Mouse (Mus musculus) ES-E14 (cell line): ENCODE measurements around the gene Wnk3. TPM values are rescaled to one million over a fixed set of nuclear protein-coding genes. Genes with fewer than 3 reads are reported as not detected.
"Not testable (repeated sequence)": the region's sequence is repeated elsewhere in the genome, so short reads cannot be mapped to it uniquely, and the experiment has no call there.

Source experiments
- DNase-seq: peaks from one replicate; pipeline ENCODE4 v3.0.0-alpha.2; 2013; ENCODE audit warnings: low read depth, low spot score
- H3K27ac ChIP-seq: 2 replicates; pipeline ENCODE4 v1.5.1; 2012; ENCODE audit warnings: low read depth, mild to moderate bottlenecking, low read length, moderate library complexity, mixed read lengths; ENCODE audit not compliant: poor library complexity, insufficient read depth, severe bottlenecking
- H3K36me3 ChIP-seq: 2 replicates; pipeline ENCODE4 v1.6.1; 2012; ENCODE audit warnings: mild to moderate bottlenecking, low read length, moderate library complexity, mixed read lengths; ENCODE audit not compliant: control insufficient read depth, poor library complexity, insufficient read depth, severe bottlenecking
- H3K4me1 ChIP-seq, 2 experiments: fragments of 150-350 bp in 1 of 2; sonication (generic) in 1 of 2; 2 replicates each; pipeline ENCODE4 v1.6.1; 2012; ENCODE audit warnings: low read length in 2 of 2, mild to moderate bottlenecking in 1 of 2, mixed read lengths in 1 of 2; ENCODE audit not compliant: control insufficient read depth in 2 of 2, insufficient read depth in 2 of 2, poor library complexity in 1 of 2
- H3K4me3 ChIP-seq, 2 experiments: fragments of 150-350 bp in 1 of 2; sonication (generic) in 1 of 2; 2 replicates each; pipeline ENCODE4 v1.5.1; 2012; ENCODE audit warnings: low read length in 2 of 2, low read depth in 1 of 2, mild to moderate bottlenecking in 1 of 2, mixed read lengths in 1 of 2; ENCODE audit not compliant: insufficient read depth in 1 of 2, poor library complexity in 1 of 2, severe bottlenecking in 1 of 2
- H3K9ac ChIP-seq: 2 replicates; pipeline ENCODE4 v1.6.1; 2012; ENCODE audit warnings: low read depth, mild to moderate bottlenecking, low read length, mixed read lengths; ENCODE audit not compliant: poor library complexity, insufficient read depth, severe bottlenecking
- H3K9me3 ChIP-seq: fragments of 150-350 bp; sonication (generic); 2 replicates; pipeline ENCODE4 v1.6.1; 2012; ENCODE audit warnings: low read depth, mild to moderate bottlenecking, low read length; ENCODE audit not compliant: control insufficient read depth, insufficient read depth
- CHD2 ChIP-seq: IDR thresholded peaks from 2 replicates; pipeline ENCODE4 v1.6.1; 2014; ENCODE audit warnings: mild to moderate bottlenecking, low read depth, low read length, inconsistent platforms
- HCFC1 ChIP-seq: IDR thresholded peaks from 2 replicates; pipeline ENCODE4 v1.6.1; 2012; ENCODE audit warnings: low read length, inconsistent platforms, borderline replicate concordance; ENCODE audit not compliant: insufficient read depth
- MAFK ChIP-seq: IDR thresholded peaks from 2 replicates; pipeline ENCODE4 v1.6.1; 2014; ENCODE audit warnings: mild to moderate bottlenecking, low read depth, low read length, inconsistent platforms; ENCODE audit not compliant: insufficient read depth
- ZC3H11A ChIP-seq: IDR thresholded peaks from 2 replicates; pipeline ENCODE4 v1.6.1; 2012; ENCODE audit warnings: low read depth, mild to moderate bottlenecking, inconsistent platforms, low read length, borderline replicate concordance
- ZNF384 ChIP-seq: IDR thresholded peaks from 2 replicates; pipeline ENCODE4 v1.6.1; 2012; ENCODE audit warnings: low read depth, low read length, inconsistent platforms
- in situ Hi-C, 2 experiments: fragments of 600-800 bp; cut with MboI; formaldehyde crosslinking; loops; one replicate each; pipeline ENCODE4 v1.15.1; 2025; ENCODE audit warnings: low sequenced_read_pairs in 2 of 2, inconsistent platforms in 1 of 2; ENCODE audit not compliant: unreplicated experiment in 2 of 2
- total RNA-seq: library from RNA; depleted of rRNA; stranded (reverse); fragments of 300-350 nt; gene quantifications from 2 replicates; pipeline ENCODE4 v1.2.3, GENCODE M21; 2012; rRNA removed

The Wnk3 gene
- 24.9 and 31.9 TPM in 2 replicates for total RNA-seq

DNA sequence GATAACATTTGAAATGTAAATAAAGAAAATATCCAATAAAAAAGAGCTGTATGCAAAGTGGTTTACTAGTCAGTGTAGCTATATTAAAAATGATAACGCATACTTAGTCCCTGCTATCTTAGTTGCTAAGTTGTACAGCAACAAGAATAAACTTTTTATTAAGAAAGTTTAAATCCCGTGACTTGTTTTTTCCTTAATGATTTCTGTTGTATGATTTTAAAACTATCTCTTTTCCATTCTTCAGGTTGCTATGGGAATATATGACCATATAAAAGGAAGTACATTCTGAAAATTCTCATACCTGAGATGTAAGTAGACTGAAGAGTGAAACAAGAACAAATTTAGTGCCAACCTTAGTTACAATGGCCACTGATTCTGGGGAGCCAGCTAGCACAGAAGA is at the start of gene Wnk3:
TSS of gene Wnk3 (plus strand) at position 301 of the 400 bp plus-strand sequence.
- no peak within 1 kb of the TSS for H3K4me3 ChIP-seq
- H3K4me1 ChIP-seq, result no peaks in the 10 kb centered on the region
- in situ Hi-C loops, result no loop called here
- no peaks in the 10 kb centered on the region for H3K9me3 ChIP-seq
- no peaks in the 10 kb centered on the region; the same call in 1 of the 2 replicates for H3K36me3 ChIP-seq
- no peak for DNase-seq
- TF ChIP-seq HCFC1 (no peak), ZC3H11A (no peak), CHD2 (no peak), ZNF384 (no peak), MAFK (no peak)
- no peak within 1 kb of the TSS for H3K27ac ChIP-seq
- no peak within 1 kb of the TSS for H3K9ac ChIP-seq

- H3K4me3 ChIP-seq, result no peak overlapping the region
- in situ Hi-C loops, result no loop called here
- no peaks in the 10 kb centered on the region for H3K4me1 ChIP-seq
- no peak overlapping the region for H3K9ac ChIP-seq
- no peaks in the 10 kb centered on the region for H3K9me3 ChIP-seq
- DNase-seq, result no peak
- TF ChIP-seq ZC3H11A (no peak), ZNF384 (no peak), HCFC1 (no peak), CHD2 (no peak), MAFK (no peak)
- no peak overlapping the region for H3K27ac ChIP-seq
- no peaks in the 10 kb centered on the region for H3K36me3 ChIP-seq
Observed at GRCm38 (mm10) chrX:151158414-151158813, 39.5 kb upstream of the Wnk3 start.

DNA sequence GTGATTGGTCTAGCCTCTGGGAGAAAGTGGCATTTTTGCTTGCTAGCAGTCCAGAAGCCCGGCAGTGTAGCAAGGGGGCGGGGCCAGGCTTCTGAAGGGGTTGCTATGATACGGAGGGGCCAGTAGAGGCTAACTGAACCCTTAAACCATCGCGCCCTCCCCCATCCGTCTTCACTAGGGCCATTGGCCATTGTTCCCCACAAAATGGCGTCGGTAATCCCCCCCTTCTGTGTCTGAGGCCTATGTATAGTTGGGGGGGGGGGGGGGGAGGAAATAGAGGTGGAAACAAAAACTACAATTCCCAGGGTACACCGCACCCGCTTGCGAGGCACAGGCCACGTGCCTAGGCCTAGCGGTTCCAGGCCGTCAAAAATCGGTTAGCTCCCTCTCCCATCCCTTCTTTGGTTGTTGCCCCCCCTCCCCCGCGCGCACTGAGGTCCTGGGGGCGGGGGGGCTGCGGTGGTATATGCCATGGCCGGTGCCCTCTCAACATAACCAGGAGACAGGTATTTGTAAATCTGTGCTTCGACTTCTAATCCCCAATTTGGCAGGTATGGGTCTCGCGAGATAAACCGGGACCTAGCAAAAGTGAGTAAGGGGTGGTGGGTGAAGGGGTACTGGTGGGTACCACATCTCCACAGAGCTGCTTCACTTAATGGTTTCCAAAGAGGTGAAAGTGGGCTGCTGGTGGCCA is 29.3 kb upstream of the Wnk3 start:
- H3K9me3 ChIP-seq, result no peaks in the 10 kb centered on the region
- H3K4me3 ChIP-seq, result peak overlapping the region; percentile 61 to 84
- DNase-seq, result peak; percentile 42

DNA sequence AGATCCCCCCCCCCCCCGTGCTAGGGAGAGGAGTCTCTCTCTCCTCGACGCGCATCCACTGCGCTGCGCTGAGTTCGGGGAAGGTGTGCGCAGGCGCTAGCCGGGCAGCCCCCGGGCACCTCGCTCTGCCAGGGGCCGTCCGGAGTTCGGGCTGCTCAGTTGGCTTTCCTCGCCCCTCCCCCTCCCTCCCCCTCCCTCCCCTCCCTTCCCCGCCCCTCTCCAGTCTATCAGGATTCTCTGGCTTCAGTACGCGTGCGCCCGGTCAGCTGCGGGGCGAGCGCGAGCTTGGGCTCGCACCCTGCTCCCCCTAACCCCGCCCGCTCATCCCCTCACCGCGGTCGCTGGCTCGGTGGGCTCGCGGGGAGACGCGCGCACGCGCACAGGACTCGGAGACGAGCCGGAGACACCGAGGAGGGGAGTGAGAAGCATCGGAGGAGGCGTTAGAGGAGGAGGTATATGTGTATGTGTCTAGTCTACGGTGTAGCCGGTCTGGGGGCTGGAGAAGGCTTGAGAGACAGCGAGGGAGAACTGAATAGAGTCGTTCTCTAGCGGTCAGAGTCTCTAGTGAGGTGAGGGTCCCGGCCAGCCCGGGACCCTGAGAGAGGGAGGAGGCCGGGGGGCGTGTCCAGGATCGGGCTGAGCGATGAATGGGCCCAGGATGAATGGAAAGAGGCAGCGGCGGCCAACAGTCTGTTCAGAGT is 28.5 kb upstream of the Wnk3 start:
- DNase-seq, result peak; percentile 67
- H3K4me1 ChIP-seq, result no peaks in the 10 kb centered on the region
- no peaks in the 10 kb centered on the region for H3K36me3 ChIP-seq
- H3K9ac ChIP-seq, result peak overlapping the region; percentile 81
- peak overlapping the region; percentile 60 for H3K27ac ChIP-seq
- peak overlapping the region; percentile 84 to 100 for H3K4me3 ChIP-seq
- H3K9me3 ChIP-seq, result no peaks in the 10 kb centered on the region
- TF ChIP-seq MAFK, result no peak
- TF ChIP-seq ZNF384, result no peak
- TF ChIP-seq ZC3H11A, result no peak
- no peak for TF ChIP-seq HCFC1
- no peak for TF ChIP-seq CHD2
- in situ Hi-C loops, result no loop called here

More for the DNA sequence above, 29.3 kb upstream of the Wnk3 start:
- in situ Hi-C loops, result no loop called here
- H3K27ac ChIP-seq, result peak overlapping the region; percentile 64
- H3K36me3 ChIP-seq, result no peaks in the 10 kb centered on the region
- no peaks in the 10 kb centered on the region for H3K4me1 ChIP-seq
- peak overlapping the region; percentile 81 for H3K9ac ChIP-seq
- TF ChIP-seq MAFK (no peak), ZC3H11A (no peak), HCFC1 (peak; percentile 86), CHD2 (peak; percentile 86)

DNA sequence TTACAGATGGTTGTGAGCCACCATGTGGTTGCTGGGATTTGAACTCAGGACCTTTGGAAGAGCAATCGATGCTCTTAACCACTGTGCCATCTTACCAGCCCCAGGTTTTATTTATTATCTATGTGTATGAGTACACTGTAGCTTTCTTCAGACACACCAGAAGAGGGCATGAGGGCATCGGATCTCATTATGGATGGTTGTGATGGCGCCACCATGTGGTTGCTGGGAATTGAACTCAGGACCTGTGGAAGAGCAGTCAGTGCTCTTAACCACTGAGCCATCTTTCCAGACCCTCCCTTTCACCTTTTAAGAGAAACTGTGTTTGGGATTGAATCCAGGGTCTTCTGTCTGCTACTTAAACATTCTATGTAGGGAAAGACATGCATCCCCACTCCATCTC is 24.7 kb upstream of the Wnk3 start:
- H3K4me3 ChIP-seq, H3K9ac ChIP-seq, H3K4me1 ChIP-seq, in situ Hi-C loops, H3K9me3 ChIP-seq, H3K27ac ChIP-seq, DNase-seq, H3K36me3 ChIP-seq: not testable (repeated sequence)
